Mouse (Mus musculus) intestine, embryonic 14.5 days (tissue): ENCODE data around the gene Slco1a5. TPM values are rescaled to one million over a fixed set of nuclear protein-coding genes. Genes with fewer than 3 reads are reported as not detected.
"Not testable (repeated sequence)": the region's sequence is repeated elsewhere in the genome, so short reads cannot be mapped to it uniquely, and the experiment has no call there.

Experiments used
- ATAC-seq: fragments of 200-750 bp; cut with Nextera tagmentation; replicated peaks from 2 replicates; pipeline ENCODE4 v1.8.0; 2017; ENCODE audit warnings: low read depth, moderate number of reproducible peaks, moderate TSS enrichment, moderate library complexity; ENCODE audit not compliant: low FRiP score, low TSS enrichment
- DNase-seq: peaks from one replicate; pipeline ENCODE4 v3.0.0-alpha.2; 2018; ENCODE audit warnings: low spot score
- H3K27ac ChIP-seq: fragments of 300-500 bp; sonication (generic); 2 replicates; pipeline ENCODE4 v1.5.1; 2014; ENCODE audit warnings: low read depth, mild to moderate bottlenecking, control low read depth
- H3K27me3 ChIP-seq: fragments of 300-500 bp; sonication (generic); replicated peaks from 2 replicates; pipeline ENCODE4 v1.6.1; 2014; ENCODE audit warnings: low read length, control low read depth; ENCODE audit not compliant: control insufficient read depth, insufficient read depth
- H3K36me3 ChIP-seq: fragments of 300-500 bp; sonication (generic); 2 replicates; pipeline ENCODE4 v1.6.1; 2014; ENCODE audit warnings: low read length, control low read depth; ENCODE audit not compliant: control insufficient read depth, insufficient read depth
- H3K4me1 ChIP-seq: fragments of 300-500 bp; sonication (generic); replicated peaks from 2 replicates; pipeline ENCODE4 v1.6.1; 2014; ENCODE audit warnings: low read length, control low read depth, mixed read lengths; ENCODE audit not compliant: control insufficient read depth, insufficient read depth
- H3K4me2 ChIP-seq: fragments of 300-500 bp; sonication (generic); 2 replicates; pipeline ENCODE4 v1.6.1; 2014; ENCODE audit warnings: low read length
- H3K4me3 ChIP-seq: fragments of 300-500 bp; sonication (generic); 2 replicates; pipeline ENCODE4 v1.5.1; 2014; ENCODE audit warnings: low read depth, low read length, control low read depth, mixed read lengths
- H3K9ac ChIP-seq: fragments of 300-500 bp; sonication (generic); 2 replicates; pipeline ENCODE4 v1.6.1; 2014; ENCODE audit warnings: mild to moderate bottlenecking, low read length
- H3K9me3 ChIP-seq: fragments of 300-500 bp; sonication (generic); 2 replicates; pipeline ENCODE4 v1.6.1; 2016; ENCODE audit warnings: low read length, control low read depth; ENCODE audit not compliant: control insufficient read depth
- WGBS: fragments of 180-500 bp; shearing (Covaris S2); extraction: QIAGEN DNeasy Blood & Tissue Kit; methylation state at CpG from one replicate; pipeline ENCODE4 v1.1.7; 2014; 5-methylcytosine and 5-hydroxymethylcytosine counted together
- polyA plus RNA-seq: library from polyadenylated mRNA; unstranded; fragments of >200 nt; fragmentation: Nextera tagmentation; extraction: Ambion mirVana; gene quantifications from 2 replicates; pipeline ENCODE4 v1.2.1, GENCODE M21; 2014

The Slco1a5 gene
- polyA plus RNA-seq, 1 experiment from 2014 or later = not detected

DNA sequence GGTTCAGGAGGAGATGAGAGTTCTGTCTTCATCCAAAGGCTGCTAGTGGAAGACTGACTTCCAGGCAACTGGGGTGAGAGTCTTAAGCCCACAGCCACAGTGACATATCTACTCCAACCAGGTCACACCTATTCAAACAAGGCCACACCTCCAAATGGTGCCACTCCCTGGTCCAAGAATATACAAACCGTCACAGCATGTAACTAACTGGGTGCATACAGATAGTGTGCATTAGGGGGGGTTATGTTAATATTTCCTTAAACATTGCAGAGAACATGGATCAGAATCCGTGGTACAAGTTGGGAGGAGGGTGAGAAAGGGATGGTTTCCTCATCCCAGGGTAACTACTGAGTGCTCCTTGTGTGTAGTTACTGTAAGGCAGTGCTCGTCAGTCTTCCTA, 29.3 kb upstream of the Slco1a5 start:
- DNase-seq, H3K27me3 ChIP-seq, H3K27ac ChIP-seq, H3K9me3 ChIP-seq, H3K4me1 ChIP-seq, H3K9ac ChIP-seq, ATAC-seq, H3K4me2 ChIP-seq, H3K4me3 ChIP-seq: not testable (repeated sequence)
- H3K36me3 ChIP-seq = peaks cover 64% of the 10 kb centered on the region
- 74% methylated on average over 3 of the region's 3 CpGs for WGBS

DNA sequence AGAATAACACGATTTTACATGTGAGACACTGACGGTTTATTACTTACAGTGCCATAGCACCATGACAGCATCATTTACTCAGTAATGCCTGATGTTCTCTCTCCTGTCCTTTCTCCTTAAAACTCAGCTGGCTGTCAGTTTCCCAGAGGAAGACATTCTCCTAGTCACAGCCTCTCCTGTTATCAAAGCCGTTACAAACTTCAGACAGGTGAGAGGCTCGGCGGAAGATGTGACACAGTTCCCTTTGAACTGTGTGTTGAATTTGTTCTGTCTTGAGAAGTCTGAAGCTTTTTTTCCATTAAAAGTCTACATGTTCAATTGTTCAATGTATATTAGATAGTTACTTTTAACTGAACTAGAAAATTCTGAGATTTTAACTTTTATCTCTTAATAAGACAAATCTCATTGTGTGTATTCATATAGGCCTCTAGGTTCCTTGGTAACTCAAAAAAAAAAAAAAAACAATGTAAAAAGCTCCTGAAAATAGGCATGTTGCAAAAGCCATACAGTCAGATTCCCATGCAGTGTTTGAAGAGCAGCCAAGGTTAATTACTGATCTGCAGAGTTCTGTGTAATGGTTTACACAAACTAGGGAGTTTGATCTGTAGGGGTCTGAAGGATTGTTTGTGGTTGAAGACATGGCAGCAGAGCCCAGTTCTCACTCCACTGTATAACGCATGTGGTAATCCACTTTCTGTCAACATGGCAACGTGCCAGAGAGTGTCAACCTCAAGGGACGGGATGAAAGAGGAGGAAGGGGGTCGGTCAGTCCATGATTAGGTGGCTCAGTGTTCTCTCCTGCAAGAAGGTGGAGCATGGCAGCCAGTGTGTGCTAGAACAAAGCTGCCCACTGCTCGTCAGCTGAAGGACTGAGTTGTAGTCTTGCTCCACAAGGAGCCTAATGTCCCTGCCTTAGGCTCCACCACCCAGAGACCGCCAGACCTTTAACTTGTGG, 24.9 kb upstream of the Slco1a5 start:
- no peaks in the 10 kb centered on the region for H3K27me3 ChIP-seq
- H3K4me2 ChIP-seq = no peak overlapping the region
- DNase-seq (no peak), ATAC-seq (no peak)
- no peak overlapping the region for H3K4me3 ChIP-seq
- no peak overlapping the region for H3K27ac ChIP-seq
- H3K36me3 ChIP-seq = peaks cover 35% of the 10 kb centered on the region
- H3K9me3 ChIP-seq = no peaks in the 10 kb centered on the region
- whole genome bisulfite sequencing = 72% methylated on average over 11 of the region's 11 CpGs
- H3K4me1 ChIP-seq = peaks cover 11% of the 10 kb centered on the region; the same call in 1 of the 2 replicates
- H3K9ac ChIP-seq = no peak overlapping the region

DNA sequence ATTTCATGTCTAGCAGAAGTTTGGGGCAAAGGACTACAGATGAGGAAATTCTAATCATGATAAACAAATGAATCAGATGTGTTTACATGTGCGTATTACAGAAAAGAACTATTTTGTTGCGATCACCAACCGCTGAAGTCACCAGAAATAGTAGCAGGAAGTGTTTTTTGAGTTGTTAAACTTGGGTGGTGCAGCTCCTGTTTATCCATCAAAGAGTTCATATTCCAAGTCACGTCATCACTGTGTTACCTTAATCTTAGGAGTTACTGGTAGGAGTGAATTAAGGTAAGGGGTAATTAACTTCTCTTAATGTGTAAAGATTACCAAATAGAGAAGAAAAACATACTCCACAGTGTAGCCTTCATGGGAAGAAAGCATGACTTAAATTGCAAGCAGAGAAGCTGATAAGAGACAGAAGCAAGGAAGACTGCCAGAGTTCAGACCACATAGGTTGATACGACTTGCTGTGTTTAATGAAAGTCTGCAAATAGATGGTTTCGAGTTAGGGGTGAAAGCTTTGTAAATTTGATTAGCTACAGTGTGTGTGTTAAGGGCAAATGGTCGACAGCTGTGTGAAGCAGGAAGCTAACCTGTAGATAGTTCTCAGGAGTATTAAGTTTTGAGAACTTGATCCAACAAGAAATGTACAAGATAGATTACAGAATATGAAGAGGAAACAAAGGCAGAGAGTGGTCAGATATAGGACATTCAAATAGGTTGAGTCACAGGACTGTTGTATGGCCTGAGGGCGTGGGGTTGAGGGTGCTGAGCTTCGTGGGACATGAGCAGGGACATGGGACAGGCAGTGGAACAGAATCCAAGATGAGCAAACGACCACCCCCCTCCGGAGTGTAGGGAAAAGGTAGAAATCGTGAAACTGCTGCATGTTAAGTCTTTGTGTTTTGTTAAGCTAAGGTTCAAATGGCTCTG, 23.7 kb upstream of the Slco1a5 start:
- DNase-seq (no peak), ATAC-seq (peak; percentile 37)
- peaks cover 23% of the 10 kb centered on the region for H3K36me3 ChIP-seq
- peak overlapping the region; percentile 40 for H3K9ac ChIP-seq
- H3K4me1 ChIP-seq = peaks cover 11% of the 10 kb centered on the region; the same call in 1 of the 2 replicates
- H3K4me3 ChIP-seq = peak overlapping the region; percentile 82
- no peak overlapping the region for H3K27ac ChIP-seq
- H3K27me3 ChIP-seq = no peaks in the 10 kb centered on the region
- WGBS = 44% methylated on average over 12 of the region's 12 CpGs
- no peaks in the 10 kb centered on the region for H3K9me3 ChIP-seq
- H3K4me2 ChIP-seq = peak overlapping the region; percentile 53

- under 1% methylated on average over 48 of the region's 48 CpGs for WGBS
- DNase-seq = peak; percentile 93
- Histone ChIP-seq H3K27ac (peak within 1 kb of the TSS; percentile 77), H3K27me3 (no peaks in the 10 kb centered on the region), H3K4me2 (peak within 1 kb of the TSS; percentile 53), H3K9me3 (no peaks in the 10 kb centered on the region), H3K4me1 (peaks cover 11% of the 10 kb centered on the region; the same call in 1 of the 2 replicates), H3K4me3 (peak within 1 kb of the TSS; percentile 82), H3K9ac (peak within 1 kb of the TSS; percentile 40), H3K36me3 (peaks cover 16% of the 10 kb centered on the region; the same call in 1 of the 2 replicates)
- peak; percentile 94 for ATAC-seq
Measured at GRCm38 (mm10) chr6:142345440-142346038, 22.8 kb upstream of the Slco1a5 start, which contains the start of gene Pyroxd1. TSS of gene Pyroxd1 (plus strand) at chr6:142345654.

GRCm38 (mm10) chr6:142343561-142343960, 20.8 kb upstream of the Slco1a5 start:
- WGBS = 76% methylated on average over 2 of the region's 2 CpGs
- ATAC-seq = no peak
- Histone ChIP-seq H3K4me2 (no peak overlapping the region), H3K9ac (no peak overlapping the region), H3K4me1 (peaks cover 11% of the 10 kb centered on the region; the same call in 1 of the 2 replicates), H3K27ac (no peak overlapping the region), H3K36me3 (no peaks in the 10 kb centered on the region), H3K4me3 (no peak overlapping the region), H3K9me3 (no peaks in the 10 kb centered on the region), H3K27me3 (no peaks in the 10 kb centered on the region)
- DNase-seq = peak; percentile 78

- WGBS = 35% methylated on average over 2 of the region's 2 CpGs
Measured at GRCm38 (mm10) chr6:142339576-142339975, 16.8 kb upstream of the Slco1a5 start.

GRCm38 (mm10) chr6:142338961-142339360, 16.2 kb upstream of the Slco1a5 start:
- no peak overlapping the region for H3K9ac ChIP-seq
- H3K4me1 ChIP-seq = no peaks in the 10 kb centered on the region
- no peak overlapping the region for H3K4me2 ChIP-seq
- H3K27me3 ChIP-seq = no peaks in the 10 kb centered on the region
- H3K9me3 ChIP-seq = no peaks in the 10 kb centered on the region
- H3K4me3 ChIP-seq = no peak overlapping the region
- ATAC-seq (no peak), DNase-seq (no peak)
- H3K27ac ChIP-seq = no peak overlapping the region
- H3K36me3 ChIP-seq = no peaks in the 10 kb centered on the region
- WGBS = 71% methylated on average over 2 of the region's 2 CpGs

More at GRCm38 (mm10) chr6:142339576-142339975, 16.8 kb upstream of the Slco1a5 start:
- Histone ChIP-seq H3K4me3 (no peak overlapping the region), H3K27ac (no peak overlapping the region), H3K9ac (no peak overlapping the region), H3K27me3 (no peaks in the 10 kb centered on the region), H3K36me3 (no peaks in the 10 kb centered on the region), H3K9me3 (no peaks in the 10 kb centered on the region), H3K4me1 (no peaks in the 10 kb centered on the region), H3K4me2 (no peak overlapping the region)
- DNase-seq = no peak
- no peak for ATAC-seq

DNA sequence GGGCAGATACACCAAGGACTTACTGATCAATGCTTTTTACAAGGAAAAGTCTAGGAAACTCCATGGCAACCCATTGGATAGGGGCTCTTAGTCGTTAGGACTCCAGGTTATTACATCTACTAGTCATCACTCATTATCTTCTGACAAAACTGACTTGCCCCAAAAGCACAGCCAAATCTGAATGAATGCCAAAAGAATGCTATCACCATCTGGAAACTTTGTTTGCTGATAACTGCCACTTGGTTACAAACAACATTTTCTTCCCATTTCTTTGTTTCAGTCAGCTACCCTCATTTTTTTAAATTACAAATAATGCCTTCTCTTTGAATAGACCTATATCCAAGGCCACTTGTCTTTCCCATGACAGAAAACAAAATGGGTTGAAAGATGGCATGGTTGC, 6.4 kb upstream of the Slco1a5 start:
- H3K27ac ChIP-seq = no peak overlapping the region
- no peaks in the 10 kb centered on the region for H3K36me3 ChIP-seq
- H3K27me3 ChIP-seq = no peaks in the 10 kb centered on the region
- no peaks in the 10 kb centered on the region for H3K9me3 ChIP-seq
- H3K4me1 ChIP-seq = no peaks in the 10 kb centered on the region
- no peak overlapping the region for H3K4me3 ChIP-seq
- no peak for DNase-seq
- no peak overlapping the region for H3K4me2 ChIP-seq
- no peak for ATAC-seq
- WGBS = 53% methylated on average over 1 of the region's 1 CpGs
- no peak overlapping the region for H3K9ac ChIP-seq
